Mouse (Mus musculus) heart, embryonic 10.5 days (tissue): ENCODE data around the gene Lrrc32. TPM values are rescaled to one million over a fixed set of nuclear protein-coding genes. Genes with fewer than 3 reads are reported as not detected.

Experiments
- DNase-seq: peaks from one replicate; pipeline ENCODE4 v3.0.0-alpha.2; 2017; ENCODE audit warnings: low spot score
- H3K27ac ChIP-seq: fragments of 300-500 bp; sonication (generic); 2 replicates; pipeline ENCODE4 v1.5.1; 2016; ENCODE audit warnings: mild to moderate bottlenecking
- H3K27me3 ChIP-seq: fragments of 300-500 bp; sonication (generic); 2 replicates; pipeline ENCODE4 v1.6.1; 2016; ENCODE audit warnings: mild to moderate bottlenecking; ENCODE audit not compliant: poor library complexity, insufficient read depth, severe bottlenecking
- H3K36me3 ChIP-seq: fragments of 300-500 bp; sonication (generic); 2 replicates; pipeline ENCODE4 v1.6.1; 2016; ENCODE audit warnings: mild to moderate bottlenecking, moderate library complexity
- H3K4me1 ChIP-seq: fragments of 300-500 bp; sonication (generic); 2 replicates; pipeline ENCODE4 v1.6.1; 2016; ENCODE audit warnings: mild to moderate bottlenecking
- H3K4me3 ChIP-seq: fragments of 300-500 bp; sonication (generic); 2 replicates; pipeline ENCODE4 v1.5.1; 2016; ENCODE audit warnings: mild to moderate bottlenecking, moderate library complexity
- H3K9me3 ChIP-seq: fragments of 300-500 bp; sonication (generic); 2 replicates; pipeline ENCODE4 v1.6.1; 2016; ENCODE audit warnings: mild to moderate bottlenecking, moderate library complexity
- WGBS: fragments of 180-500 bp; shearing (Covaris S2); methylation state at CpG from one replicate; pipeline ENCODE4 v1.1.7; 2016; 5-methylcytosine and 5-hydroxymethylcytosine counted together
- polyA plus RNA-seq: library from polyadenylated mRNA; unstranded; fragments of >200 nt; fragmentation: Nextera tagmentation; extraction: Ambion mirVana; gene quantifications from 2 replicates; pipeline ENCODE4 v1.2.1, GENCODE M21; 2016

Lrrc32 gene
- polyA plus RNA-seq, 1 experiment from 2014 or later = 7.3 TPM

GRCm38 (mm10) chr7:98548839-98549238 is 59.8 kb downstream of the Lrrc32 start:
- no peak overlapping the region for H3K4me3 ChIP-seq
- 21% methylated on average over 3 of the region's 3 CpGs for WGBS
- H3K36me3 ChIP-seq = no peaks in the 10 kb centered on the region
- no peak for DNase-seq
- H3K9me3 ChIP-seq = no peaks in the 10 kb centered on the region
- no peaks in the 10 kb centered on the region for H3K27me3 ChIP-seq
- peak overlapping the region; percentile 70 for H3K27ac ChIP-seq
- H3K4me1 ChIP-seq = peaks cover 46% of the 10 kb centered on the region

GRCm38 (mm10) chr7:98550596-98550995 is 61.5 kb downstream of the Lrrc32 start:
- WGBS = 9% methylated on average over 2 of the region's 2 CpGs
- Histone ChIP-seq H3K27me3 (no peaks in the 10 kb centered on the region), H3K4me3 (0 out of 2 replicates have a peak overlapping the region, but pooled peaks have one; percentile 3), H3K27ac (peak overlapping the region; percentile 81), H3K9me3 (no peaks in the 10 kb centered on the region), H3K4me1 (peaks cover 35% of the 10 kb centered on the region), H3K36me3 (no peaks in the 10 kb centered on the region)
- no peak for DNase-seq

GRCm38 (mm10) chr7:98551041-98551440 is 62.0 kb downstream of the Lrrc32 start:
- Histone ChIP-seq H3K4me3 (0 out of 2 replicates have a peak overlapping the region, but pooled peaks have one; percentile 3), H3K27me3 (no peaks in the 10 kb centered on the region), H3K36me3 (no peaks in the 10 kb centered on the region), H3K27ac (peak overlapping the region; percentile 81), H3K4me1 (peaks cover 35% of the 10 kb centered on the region), H3K9me3 (no peaks in the 10 kb centered on the region)
- no peak for DNase-seq
- WGBS = 35% methylated on average over 3 of the region's 3 CpGs

Other genes with a start within 250 kb of the Lrrc32 start
- 25.7 and 32.7 TPM in 2 replicates for gene Acer3, start 168.1 kb upstream of the Lrrc32 start, polyA plus RNA-seq
- gene Tsku, start 128.0 kb upstream of the Lrrc32 start, polyA plus RNA-seq = 5.6 and 5.7 TPM in 2 replicates
- gene Gucy2d, start 48.9 kb upstream of the Lrrc32 start, polyA plus RNA-seq = not detected in 2 replicates
- 29.1 and 34.1 TPM in 2 replicates for gene Emsy, start 167.5 kb downstream of the Lrrc32 start, polyA plus RNA-seq
- gene Thap12, start 213.8 kb downstream of the Lrrc32 start, polyA plus RNA-seq = 39.5 and 40.6 TPM in 2 replicates